12 mouse cellular contexts compared by ENCODE assay signal in genomic region chr13:110649870-110650497, GRCm38 (mm10).
A peak's percentile ranks its signal among the peaks of the same experiment; 100 is the strongest.
DNase-seq lines count a peak whose midpoint lies in the region; ATAC-seq lines count a peak whose summit lies in the region.
"Had no signal": no experiment of that assay in that cellular context is flagged by ENCODE, and none has a peak within 500 bp of the region (broad histone marks: within the 10 kb centered on the region; RNA-seq: fewer than 3 reads in every experiment).

No protein-coding gene starts in this region.

- no peak for DNase-seq in frontal cortex, postnatal 14 days (ENCODE audit: low spot score in 2 of 2)
- DNase-seq in brain, embryonic 18.5 days (ENCODE audit: low read depth, low spot score): peak; percentile 83
- DNase-seq in heart, adult 11 months: no peak
- no peak for DNase-seq in adipocyte (ENCODE audit: low spot score)
- DNase-seq in Muller cell, postnatal 12 days (ENCODE audit: inconsistent ontology term): no peak
- DNase-seq: thymus, postnatal 25 days had no signal

- H3K9me3 ChIP-seq in hindbrain, embryonic 15.5 days: no peaks in the 10 kb centered on the region
- H3K9me3 ChIP-seq in midbrain, embryonic 16.5 days (replicated peaks; ENCODE audit: control insufficient read depth, low read length, poor library complexity, severe bottlenecking): no peaks in the 10 kb centered on the region

- no peak overlapping the region for H3K9ac ChIP-seq in hindbrain, embryonic 15.5 days
- H3K9ac ChIP-seq in midbrain, embryonic 16.5 days (ENCODE audit: low read depth, low read length): no peak overlapping the region

- H3K4me3 ChIP-seq in hindbrain, embryonic 15.5 days: no peak overlapping the region
- no peak overlapping the region for H3K4me3 ChIP-seq in midbrain, embryonic 16.5 days (ENCODE audit: low read depth, low read length)
- H3K4me3 ChIP-seq: erythroblast, embryonic 14.5 days had no signal

- peak; percentile 92 for ATAC-seq in frontal cortex, adult (ENCODE audit: low TSS enrichment)
- peak; percentile 85 for ATAC-seq in hindbrain, embryonic 15.5 days (ENCODE audit: low FRiP score, low read depth)
- ATAC-seq in midbrain, embryonic 16.5 days: peak; percentile 94
- ATAC-seq: intestine, postnatal 0 days; lung, postnatal 0 days had no signal

- H3K36me3 ChIP-seq in hindbrain, embryonic 15.5 days: no peaks in the 10 kb centered on the region
- no peaks in the 10 kb centered on the region for H3K36me3 ChIP-seq in midbrain, embryonic 16.5 days (ENCODE audit: control insufficient read depth, insufficient read depth, low read length)

- H3K27ac ChIP-seq in hindbrain, embryonic 15.5 days (replicated peaks): peak overlapping the region; percentile 17; the same call in 1 of the 2 replicates
- peak overlapping the region; percentile 77 for H3K27ac ChIP-seq in midbrain, embryonic 16.5 days (ENCODE audit: low read length)

- H3K4me1 ChIP-seq in hindbrain, embryonic 15.5 days (replicated peaks): peaks cover 5% of the 10 kb centered on the region
- H3K4me1 ChIP-seq in midbrain, embryonic 16.5 days (ENCODE audit: control insufficient read depth, insufficient read depth, low read length): peaks cover 22% of the 10 kb centered on the region

- no peaks in the 10 kb centered on the region for H3K27me3 ChIP-seq in hindbrain, embryonic 15.5 days
- H3K27me3 ChIP-seq in midbrain, embryonic 16.5 days (ENCODE audit: control insufficient read depth, insufficient read depth, low read depth, low read length): no peaks in the 10 kb centered on the region

- WGBS in hindbrain, embryonic 15.5 days: 22% methylated on average over 2 of the region's 2 CpGs
- 8% methylated on average over 2 of the region's 2 CpGs for WGBS in midbrain, embryonic 16.5 days

- H3K4me2 ChIP-seq in hindbrain, embryonic 15.5 days: no peak overlapping the region
- 0 out of 2 replicates have a peak overlapping the region, but pooled peaks have one; percentile 18 for H3K4me2 ChIP-seq in midbrain, embryonic 16.5 days (ENCODE audit: low read length)
